Mouse (Mus musculus) brain, adult 2 months (tissue): ENCODE measurements around the gene Aldh1l1.

ENCODE experiments used
- DNase-seq: peaks from one replicate; pipeline ENCODE4 v3.0.0; 2011; ENCODE audit warnings: low read depth, low spot score

Gene Aldh1l1

DNA sequence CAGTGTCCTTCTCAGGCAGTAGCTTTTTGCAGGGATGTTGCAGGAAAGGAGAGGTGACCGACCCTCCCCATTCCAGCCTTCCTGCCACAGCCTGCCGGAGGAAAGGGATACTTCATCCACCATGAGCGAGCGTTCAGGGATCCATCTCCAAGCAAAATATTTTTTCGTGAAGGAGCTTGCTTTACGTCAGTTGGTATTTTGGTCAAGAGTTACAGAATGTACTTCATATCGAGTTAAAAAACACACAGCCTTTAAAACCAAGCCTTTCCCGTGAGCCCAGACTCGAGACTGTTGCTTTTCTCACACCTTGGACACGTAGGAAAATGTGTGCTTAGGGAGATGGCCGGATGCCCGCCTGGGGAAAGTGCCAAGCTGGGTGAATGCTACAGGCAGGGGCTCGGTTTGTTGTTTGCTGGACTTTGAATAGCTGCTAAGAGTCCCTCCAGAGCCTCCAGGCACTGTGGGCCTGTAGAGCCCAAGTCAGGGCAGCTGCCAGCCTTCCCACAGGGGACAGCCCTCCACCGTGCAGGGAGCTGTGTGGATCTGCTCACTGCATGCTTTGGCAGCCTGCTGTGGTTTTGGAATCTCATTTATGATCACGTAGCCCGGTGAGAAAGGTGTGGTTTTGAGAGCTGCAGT, 20.6 kb downstream of the Aldh1l1 start:
- DNase-seq: peak; percentile 88

DNA sequence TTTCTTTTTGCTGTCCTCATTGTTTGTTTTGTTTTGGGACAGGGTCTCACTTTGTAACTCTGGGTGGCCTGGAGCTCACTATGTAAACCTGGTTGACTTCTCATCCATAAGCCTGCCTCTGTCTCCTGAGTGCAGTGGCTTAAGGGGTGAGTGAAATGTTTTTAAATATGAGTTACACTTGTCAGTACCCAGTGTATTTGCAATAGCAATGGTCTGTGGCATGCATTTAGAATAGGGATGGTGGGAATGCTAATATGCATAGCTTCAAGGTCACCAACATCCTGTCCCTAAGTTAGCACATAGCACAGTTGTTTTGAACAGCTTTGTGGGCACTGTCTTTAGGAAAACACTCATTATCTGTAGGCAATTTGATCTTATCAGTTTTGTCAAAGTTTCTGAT, 21.2 kb downstream of the Aldh1l1 start:
- no peak for DNase-seq

DNA sequence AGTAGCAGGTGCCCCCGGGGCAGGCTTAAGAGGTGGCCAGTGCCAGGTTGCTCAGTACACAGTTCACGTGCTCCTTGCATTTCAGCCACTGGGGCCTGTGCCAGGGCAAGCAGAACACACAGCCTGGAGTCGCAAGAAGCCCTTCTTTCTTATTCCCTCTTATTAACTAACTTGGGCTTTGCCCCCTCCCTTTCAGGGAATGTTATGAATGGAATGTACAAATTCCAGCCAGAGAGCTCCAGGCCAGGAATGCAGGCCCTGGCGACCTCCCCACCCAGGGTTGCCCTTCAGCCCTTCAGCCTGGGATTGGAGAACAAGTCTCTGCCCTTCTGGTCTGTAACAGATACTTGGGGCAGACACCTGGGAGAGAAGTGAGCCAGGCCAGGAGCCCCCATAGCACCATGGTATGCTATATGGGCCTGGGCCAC, 22.0 kb downstream of the Aldh1l1 start:
- no peak for DNase-seq

DNA sequence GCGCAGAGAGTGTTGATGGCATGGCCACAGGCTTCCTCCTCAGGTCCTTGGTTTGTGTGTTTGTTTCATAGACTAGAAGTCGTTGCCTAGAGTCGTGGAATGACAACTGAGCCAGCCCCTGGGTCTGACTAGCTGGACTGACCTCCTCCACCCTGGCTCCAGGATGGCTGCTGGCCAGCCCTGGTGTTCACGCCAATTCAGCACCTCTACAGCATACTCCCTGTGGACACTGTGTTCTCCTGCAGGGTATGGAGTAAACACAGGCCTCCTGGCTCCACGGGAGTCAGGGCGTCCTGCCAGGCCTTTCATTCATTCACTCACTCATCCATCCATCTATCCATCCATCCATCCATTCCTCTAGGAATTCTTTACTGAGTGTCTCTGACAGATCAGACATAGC, 22.9 kb downstream of the Aldh1l1 start:
- no peak for DNase-seq

DNA sequence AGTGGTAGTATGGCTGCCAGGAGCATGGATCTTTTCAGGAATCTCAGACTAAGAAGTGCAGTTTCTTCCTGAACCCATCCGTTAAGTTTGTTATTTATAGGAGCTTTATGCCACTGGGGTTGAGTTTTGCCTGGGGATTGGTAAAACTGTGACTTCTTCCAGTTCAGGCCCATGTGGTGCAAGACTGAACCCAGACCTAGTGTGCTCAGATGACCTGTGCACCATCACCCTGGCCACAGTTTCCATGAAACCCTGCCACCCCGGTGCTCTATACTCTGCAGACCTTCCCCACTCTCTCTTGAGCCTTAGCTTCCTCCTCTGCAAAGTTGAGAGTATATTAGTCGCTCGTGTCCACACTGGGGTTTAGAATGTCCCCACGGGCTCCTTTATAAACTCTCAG, 26.2 kb downstream of the Aldh1l1 start:
- DNase-seq: no peak

GRCm38 (mm10) chr6:90513074-90513856, 27.0 kb downstream of the Aldh1l1 start:
- no peak for DNase-seq

DNA sequence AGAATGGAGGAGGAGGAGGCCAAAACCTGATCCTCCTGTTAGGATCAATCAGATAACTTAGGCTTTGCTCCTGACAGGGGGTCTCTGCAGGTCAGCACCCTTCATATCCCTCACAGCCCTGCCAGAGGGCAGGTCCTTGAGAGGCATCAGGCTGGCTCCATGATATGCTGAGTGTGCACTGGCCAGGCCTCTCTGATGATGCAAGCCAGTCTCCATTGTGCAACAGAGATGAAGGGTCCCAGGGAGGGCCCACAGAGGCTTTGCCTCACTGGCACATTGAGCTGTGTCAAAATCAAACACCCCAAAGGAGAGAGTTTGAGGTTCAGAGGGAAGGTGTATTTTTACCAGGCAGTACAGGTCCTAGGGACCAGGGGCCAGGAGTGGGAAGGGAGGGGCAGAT, 28.1 kb downstream of the Aldh1l1 start:
- no peak for DNase-seq

DNA sequence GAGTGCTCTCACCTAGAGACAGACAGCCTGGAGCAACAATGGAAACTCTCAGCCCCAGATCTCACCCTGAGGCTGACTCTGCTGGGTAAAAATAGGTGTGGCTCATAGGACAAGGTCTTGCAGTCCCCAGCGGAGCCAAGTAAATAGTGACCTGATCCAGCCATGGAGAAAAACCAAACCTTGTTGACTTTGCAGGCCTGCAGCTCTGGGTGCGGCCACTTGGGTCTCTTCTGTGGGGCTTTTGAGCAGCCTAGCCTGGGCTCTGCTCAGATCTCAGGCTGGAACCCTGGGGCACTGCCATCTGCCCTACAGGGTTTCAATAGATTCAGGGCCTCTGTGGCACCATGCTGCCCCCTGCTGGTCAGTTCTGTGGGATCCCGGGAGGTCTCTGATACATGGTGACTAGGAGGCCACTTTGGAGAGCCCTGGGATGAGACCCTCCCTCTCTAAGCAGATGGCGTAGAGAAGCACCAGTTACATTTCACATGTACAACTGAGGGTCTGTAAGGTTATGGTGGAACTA, 28.7 kb downstream of the Aldh1l1 start:
- peak; percentile 89 for DNase-seq

GRCm38 (mm10) chr6:90518892-90519291, 32.7 kb downstream of the Aldh1l1 start:
- no peak for DNase-seq

DNA sequence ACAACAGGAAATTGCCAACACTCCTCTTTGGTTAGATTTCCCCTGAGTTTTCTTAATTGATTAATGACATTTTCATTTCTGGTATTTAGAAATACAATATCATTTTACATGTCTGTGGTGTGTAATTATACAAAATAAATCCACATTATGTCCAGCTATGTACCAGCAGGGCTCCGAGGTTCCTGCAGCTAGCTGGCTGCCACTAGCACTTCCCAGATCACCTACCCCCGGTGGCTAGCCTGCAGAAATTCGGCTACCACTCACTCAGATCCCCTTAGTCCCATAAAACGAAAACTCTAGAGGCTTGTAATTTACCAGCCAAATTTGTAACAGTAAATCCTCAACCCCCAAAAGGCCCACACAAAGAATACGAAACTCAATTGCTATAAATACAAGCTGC, 33.1 kb downstream of the Aldh1l1 start:
- no peak for DNase-seq

GRCm38 (mm10) chr6:90526406-90526805, 40.2 kb downstream of the Aldh1l1 start:
- no peak for DNase-seq

DNA sequence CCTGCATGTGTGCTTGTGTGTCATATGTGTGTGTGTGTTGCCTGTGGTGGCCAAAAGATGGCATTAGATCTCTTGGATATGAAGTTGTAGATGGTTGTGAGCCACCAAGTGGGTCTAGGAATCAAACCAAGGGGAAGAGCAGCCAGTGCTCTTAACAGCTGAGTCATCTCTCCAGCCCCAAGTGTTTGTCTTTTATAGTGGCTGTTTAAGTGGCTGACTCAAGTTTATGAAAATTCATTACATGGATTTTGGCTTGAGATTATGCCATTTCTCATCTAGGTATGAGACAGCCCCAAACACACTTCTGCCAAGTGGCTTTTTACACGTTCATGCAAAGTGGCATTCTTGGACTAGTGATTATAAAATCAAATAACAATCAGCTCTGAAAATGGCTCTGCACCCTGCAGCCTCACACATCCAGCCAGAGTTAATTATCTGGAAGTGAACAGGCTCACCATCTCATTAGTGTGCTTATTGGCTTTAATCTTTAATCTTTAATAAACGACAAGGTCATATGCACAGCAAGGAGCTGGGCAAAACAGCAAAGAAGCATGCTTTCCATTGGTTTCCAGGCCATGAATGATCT, 43.3 kb downstream of the Aldh1l1 start:
- DNase-seq: peak; percentile 57

- DNase-seq: no peak
Observed at GRCm38 (mm10) chr6:90532575-90533190, 46.5 kb downstream of the Aldh1l1 start.

- no peak for DNase-seq
Observed at GRCm38 (mm10) chr6:90533505-90533904, 47.3 kb downstream of the Aldh1l1 start.

- DNase-seq: peak; percentile 96
Observed at GRCm38 (mm10) chr6:90534701-90535475, 48.7 kb downstream of the Aldh1l1 start.

DNA sequence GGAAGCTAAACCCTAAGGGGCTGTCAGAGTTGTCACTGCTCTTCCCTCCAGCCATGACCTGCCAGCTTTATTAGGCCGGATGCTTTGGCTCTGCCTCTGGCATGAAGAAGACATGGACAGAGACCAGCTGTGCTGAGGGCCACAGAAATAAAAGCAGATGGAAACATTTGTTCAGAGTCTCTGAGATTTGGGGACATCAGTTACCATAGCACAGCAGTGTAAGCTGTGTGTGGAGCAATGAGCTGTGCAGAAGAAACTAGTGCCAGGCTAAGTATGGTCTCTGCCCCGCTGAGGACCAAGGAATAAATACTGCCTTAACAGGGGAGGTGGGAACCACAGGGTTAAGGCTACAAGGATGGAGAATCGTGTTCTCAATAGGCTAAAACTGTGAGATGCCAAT, 50.6 kb downstream of the Aldh1l1 start:
- no peak for DNase-seq

- peak; percentile 81 for DNase-seq
Observed at GRCm38 (mm10) chr6:90537941-90538340, 51.7 kb downstream of the Aldh1l1 start.

GRCm38 (mm10) chr6:90539271-90539670, 53.0 kb downstream of the Aldh1l1 start:
- DNase-seq: no peak

- DNase-seq: no peak
Observed at GRCm38 (mm10) chr6:90540520-90540919, 54.3 kb downstream of the Aldh1l1 start.

DNA sequence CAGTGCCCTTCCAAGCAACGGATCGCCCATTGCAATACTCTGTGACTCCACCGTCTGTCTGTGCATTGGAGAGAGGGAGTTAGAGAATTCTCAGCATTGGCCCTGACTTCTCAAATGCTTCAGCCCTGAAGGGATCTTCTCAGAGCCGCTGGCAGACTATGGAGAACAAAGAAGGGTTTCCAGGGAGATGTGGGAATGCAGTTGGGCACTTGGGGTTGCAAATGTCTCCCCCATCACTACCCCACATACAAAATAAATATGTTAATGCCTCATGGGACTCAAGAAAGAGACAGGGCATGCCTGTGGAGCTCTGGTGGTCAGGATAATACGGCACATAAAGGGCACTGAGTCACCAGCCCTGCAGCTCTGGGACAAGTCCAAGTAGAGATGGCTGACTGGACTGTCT, 55.1 kb downstream of the Aldh1l1 start:
- DNase-seq: no peak

DNA sequence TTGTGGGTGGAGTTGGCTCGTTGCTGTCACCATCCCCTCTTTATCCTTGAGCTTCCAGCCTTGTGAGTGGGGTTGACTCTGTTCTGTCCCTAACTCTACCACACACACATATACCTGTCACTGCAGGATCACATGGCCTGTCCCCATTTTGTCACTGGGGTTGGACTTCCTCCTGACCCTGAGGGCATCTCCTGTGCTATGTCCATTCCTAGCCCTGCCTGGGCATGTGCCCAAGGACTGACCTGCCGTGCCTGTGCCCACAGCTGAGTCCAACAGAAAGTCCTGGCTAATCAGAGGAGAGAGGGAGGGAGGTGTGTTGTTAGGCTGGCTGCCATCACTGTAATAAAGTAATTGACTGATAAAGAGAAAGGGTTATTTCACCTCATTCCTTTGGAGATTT, 58.2 kb downstream of the Aldh1l1 start:
- DNase-seq: no peak
